8 mouse cellular contexts compared by ENCODE assay signal in the genomic region with DNA sequence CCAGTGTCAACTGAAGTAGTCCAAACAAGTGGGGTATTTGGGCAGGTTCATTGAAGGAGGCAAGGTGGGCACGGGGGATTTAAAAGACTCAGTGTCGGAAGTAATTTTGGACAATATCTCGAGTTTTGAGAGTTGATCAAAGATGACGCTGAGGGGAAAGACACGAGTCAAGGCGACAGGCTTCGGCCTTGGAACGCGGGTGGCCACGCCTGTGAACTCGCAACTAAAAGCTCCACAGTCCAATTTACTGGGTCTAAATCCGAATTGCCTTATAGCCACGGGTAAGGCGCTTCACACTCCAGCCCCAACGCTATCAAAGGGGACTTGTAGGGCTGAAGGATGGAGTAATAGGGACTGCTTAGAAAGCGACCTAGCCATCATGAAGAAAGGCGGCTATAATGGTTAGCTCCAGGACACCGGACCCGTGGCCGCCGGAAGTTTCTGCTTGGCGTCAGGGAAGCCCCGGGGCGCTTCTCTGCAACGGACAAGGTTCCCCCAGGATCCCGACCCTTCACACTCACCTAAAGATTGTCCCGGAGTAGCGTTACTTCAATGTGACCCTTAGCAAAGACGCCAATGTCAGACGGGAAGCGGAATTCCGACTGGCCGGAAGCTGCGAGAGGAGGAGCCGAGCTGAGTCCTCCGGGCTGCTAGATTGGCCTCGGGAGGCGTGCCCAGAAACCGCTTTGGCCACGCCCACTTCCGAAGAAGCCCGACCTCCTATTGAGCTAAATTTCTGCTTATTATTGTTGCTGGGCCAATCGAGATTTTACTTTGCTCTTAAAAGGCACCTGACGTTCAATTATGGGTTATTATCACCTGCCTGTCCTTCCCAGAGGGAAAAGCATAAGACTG. TPM values are rescaled to one million over a fixed set of nuclear protein-coding genes. Genes with fewer than 3 reads are reported as not detected.
DNase-seq lines count a peak whose midpoint lies in the region; ATAC-seq and TF ChIP-seq lines count a peak whose summit lies in the region.

A gene (minus strand): TSS at position 622 of the 855 bp plus-strand sequence.

- no peak for TF ChIP-seq POLR2A in lung, adult 2 months (IDR thresholded peaks at IDR 0.05; ENCODE audit: borderline replicate concordance, extremely low read depth, low read depth, low read length)

- peak; percentile 96 for ATAC-seq in forebrain, embryonic 14.5 days
- peak; percentile 98 for ATAC-seq in neutrophil, adult 5-6 weeks (ENCODE audit: extremely low read depth, insufficient number of reproducible peaks, low FRiP score, poor library complexity, severe bottlenecking)

- intact Hi-C loops in heart, postnatal 14 days (cut with DNase I) = no loop called here

- H3K4me3 ChIP-seq in ES-E14 (ENCODE audit: insufficient read depth in 1 of 2, low read depth in 1 of 2, low read length in 2 of 2, poor library complexity in 1 of 2, severe bottlenecking in 1 of 2) = peak within 1 kb of the TSS; percentile 92 to 98
- H3K4me3 ChIP-seq in forebrain, embryonic 14.5 days (ENCODE audit: low read depth, low read length) = peak within 1 kb of the TSS; percentile 56
- peak within 1 kb of the TSS; percentile 89 for H3K4me3 ChIP-seq in lung, adult 2 months (replicated peaks; ENCODE audit: extremely low read depth, low read depth, low read length)

- no peaks in the 10 kb centered on the region for H3K9me3 ChIP-seq in ES-E14 (ENCODE audit: control insufficient read depth, insufficient read depth, low read depth, low read length)
- no peaks in the 10 kb centered on the region for H3K9me3 ChIP-seq in forebrain, embryonic 14.5 days (replicated peaks; ENCODE audit: control insufficient read depth, low read length)

- H3K36me3 ChIP-seq in ES-E14 (ENCODE audit: control insufficient read depth, insufficient read depth, low read length, poor library complexity, severe bottlenecking) = peaks cover 17% of the 10 kb centered on the region
- H3K36me3 ChIP-seq in forebrain, embryonic 14.5 days (ENCODE audit: control insufficient read depth, insufficient read depth, low read length) = peaks cover 33% of the 10 kb centered on the region

- H3K4me2 ChIP-seq in forebrain, embryonic 14.5 days (ENCODE audit: low read length) = peak within 1 kb of the TSS; percentile 92

- H3K4me1 ChIP-seq in ES-E14 (ENCODE audit: control insufficient read depth in 2 of 2, insufficient read depth in 2 of 2, low read length in 2 of 2, poor library complexity in 1 of 2) = peaks cover 1 to 10% of the 10 kb centered on the region in 2 experiments; a peak in 2 of 4 replicates
- H3K4me1 ChIP-seq in forebrain, embryonic 14.5 days (ENCODE audit: control insufficient read depth, insufficient read depth, low read length) = peaks cover 5% of the 10 kb centered on the region
- peaks cover 5% of the 10 kb centered on the region; the same call in 1 of the 2 replicates for H3K4me1 ChIP-seq in lung, adult 2 months (ENCODE audit: control insufficient read depth, insufficient read depth, low read length)

- in situ Hi-C loops in ES-E14 (cut with MboI; ENCODE audit: low sequenced_read_pairs in 2 of 2, unreplicated experiment in 2 of 2) = no loop called here

- WGBS in forebrain, embryonic 14.5 days = 2% methylated on average over 44 of the region's 44 CpGs
- 2% methylated on average over 44 of the region's 44 CpGs for WGBS in lung, adult 2 months

- TF ChIP-seq CTCF in lung, adult 2 months (IDR thresholded peaks at IDR 0.05; ENCODE audit: insufficient read depth, low read length) = no peak

- peak within 1 kb of the TSS; percentile 75 for H3K27ac ChIP-seq in ES-E14 (ENCODE audit: insufficient read depth, low read depth, low read length, poor library complexity, severe bottlenecking)
- no peak within 1 kb of the TSS for H3K27ac ChIP-seq in forebrain, embryonic 14.5 days (ENCODE audit: low read depth, low read length)

- DNase-seq in ES-E14 (ENCODE audit: low read depth, low spot score) = peak; percentile 87
- DNase-seq in cerebellum, adult 11 months = peak; percentile 81
- peak; percentile 96 for DNase-seq in forebrain, embryonic 14.5 days (ENCODE audit: low spot score)
- DNase-seq in heart, postnatal 14 days = peak; percentile 90 to 91
- DNase-seq in layer of hippocampus, adult 18-20 months (ENCODE audit: low spot score in 2 of 2) = peak; percentile 76 to 89
- peak; percentile 77 for DNase-seq in lung, adult 2 months
- peak; percentile 75 to 78 for DNase-seq in thymus, adult 18-20 months

- peak within 1 kb of the TSS; percentile 94 for H3K9ac ChIP-seq in ES-E14 (ENCODE audit: insufficient read depth, low read depth, low read length, poor library complexity, severe bottlenecking)
- peak within 1 kb of the TSS; percentile 75 for H3K9ac ChIP-seq in forebrain, embryonic 14.5 days (ENCODE audit: low read length)

- H3K27me3 ChIP-seq in forebrain, embryonic 14.5 days (replicated peaks; ENCODE audit: control insufficient read depth, insufficient read depth, low read length) = peaks cover 4% of the 10 kb centered on the region; the same call in 1 of the 2 replicates

TF ChIP-seq in ES-E14, 5 proteins besides CTCF, POLR2A, EP300 and RAD21:
- no peak for TF ChIP-seq HCFC1 (IDR thresholded peaks at IDR 0.05; ENCODE audit: borderline replicate concordance, insufficient read depth, low read length)
- no peak for TF ChIP-seq ZC3H11A (IDR thresholded peaks at IDR 0.05; ENCODE audit: borderline replicate concordance, low read depth, low read length)
- TF ChIP-seq CHD2 (IDR thresholded peaks at IDR 0.05; ENCODE audit: low read depth, low read length) = no peak
- no peak for TF ChIP-seq MAFK (IDR thresholded peaks at IDR 0.05; ENCODE audit: insufficient read depth, low read depth, low read length)
- TF ChIP-seq ZNF384 (IDR thresholded peaks at IDR 0.05; ENCODE audit: low read depth, low read length) = no peak

RNA-seq across cellular contexts. Expression of the gene that starts here (rescaled TPM):
- total RNA-seq in ES-E14 (2012; rRNA removed) = 478 and 576 TPM in 2 replicates
- polyA plus RNA-seq in forebrain, embryonic 14.5 days (2014; fragmentation: Nextera tagmentation; extraction: Ambion mirVana) = 909 and 1,141 TPM in 2 replicates
- total RNA-seq in heart, postnatal 14 days (2021) = 1,000 to 10,000 TPM; 4,389 to 4,822 TPM
- 100 to 1,000 TPM; 599 to 606 TPM for total RNA-seq in layer of hippocampus, adult 18-20 months (2021)
- 183 and 273 TPM in 2 replicates for polyA plus RNA-seq in lung, adult 2 months (2012; rRNA removed)
- total RNA-seq in neutrophil, adult 5-6 weeks (2017) = 190 and 241 TPM in 2 replicates
